Mouse (Mus musculus): Measurements from ENCODE around the gene Mtfp1.

DNA sequence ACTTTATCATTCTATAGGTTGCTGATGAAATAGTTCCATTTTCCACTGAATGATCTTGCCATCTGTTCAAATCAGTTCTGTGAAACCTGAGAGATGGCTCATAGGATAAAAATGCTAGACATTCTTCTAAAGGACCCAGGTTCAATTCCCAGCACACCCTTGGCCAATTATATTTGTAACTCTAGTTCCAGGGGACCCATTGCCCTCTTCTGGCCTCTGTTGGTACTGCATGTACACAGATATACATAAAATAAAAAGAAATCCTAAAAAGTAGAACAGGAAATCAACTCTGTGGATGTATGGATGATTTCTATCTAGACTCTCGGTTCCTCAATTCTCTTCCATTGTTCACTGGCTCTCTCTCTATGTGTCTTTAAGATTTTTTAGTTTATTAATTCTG is 31.8 kb upstream of the Mtfp1 start:
- TF ChIP-seq CTCF (IDR thresholded peaks at IDR 0.05; ENCODE audit: extremely low read depth, insufficient read depth, insufficient read length, insufficient replicate concordance) (no peak), POLR2A (IDR thresholded peaks at IDR 0.05; ENCODE audit: low read depth, low read length) (no peak)

Data from spleen, adult 2 months (tissue).